Mouse (Mus musculus): ENCODE measurements around the gene Lrp1. TPM values are rescaled to one million over a fixed set of nuclear protein-coding genes. Genes with fewer than 3 reads are reported as not detected.

The Lrp1 gene
- polyA plus RNA-seq (2017; shearing (Covaris generic)): 1 to 10 TPM in 1 of 2 experiments, under 1 TPM in 1; 0.36 to 2.3 TPM

GRCm38 (mm10) chr10:127620406-127621190 lies at the start of gene Lrp1:
TSS of gene Lrp1 (minus strand) at chr10:127621148.

GRCm38 (mm10) chr10:127668093-127669050 lies 47.4 kb upstream of the Lrp1 start, which contains the start of gene Nab2:
TSS of gene Nab2 (minus strand) at chr10:127668568.

DNA sequence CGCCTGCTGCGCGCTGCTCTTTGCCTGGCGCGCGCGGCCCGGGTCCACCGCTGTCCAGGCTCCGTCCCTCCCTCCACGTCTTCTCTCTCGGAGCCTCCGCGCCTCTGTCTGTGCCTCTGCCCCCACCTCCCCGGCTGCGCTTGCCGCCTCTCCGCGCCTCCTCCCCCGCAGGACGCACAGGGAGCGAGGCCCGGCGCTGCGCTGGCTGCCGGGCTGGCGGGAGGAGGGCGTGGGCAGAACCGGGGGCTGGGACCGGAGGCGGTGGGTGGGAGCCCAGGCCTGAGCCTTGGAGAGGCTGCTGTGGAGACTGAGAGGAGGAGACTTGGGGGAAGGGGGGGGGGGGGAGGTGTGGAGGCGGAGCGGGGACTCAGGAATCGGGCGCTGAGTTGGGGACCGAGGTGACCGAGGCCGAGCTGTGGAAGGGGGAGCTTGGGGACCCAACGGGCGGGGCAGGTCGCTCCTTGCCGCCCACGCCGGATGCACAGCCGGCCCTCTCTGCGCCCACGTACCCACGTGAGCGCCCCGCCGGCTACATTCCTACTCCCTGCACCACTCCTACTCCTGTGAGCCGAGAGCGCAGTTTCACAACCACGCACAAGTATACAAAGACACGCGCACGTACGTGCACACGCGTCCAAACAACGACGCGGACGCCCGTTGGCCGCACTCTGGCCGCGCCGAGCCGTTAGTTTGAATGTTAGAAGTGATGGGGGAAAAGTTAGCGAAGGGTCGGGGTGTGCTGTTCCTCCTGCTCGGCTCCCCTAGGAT lies 45.7 kb upstream of the Lrp1 start, which contains the start of gene Nemp1:
Gene Nemp1 (plus strand): TSS at position 401 of the 768 bp plus-strand sequence.

GRCm38 (mm10) chr10:127642772-127643552 lies 22.0 kb upstream of the Lrp1 start, which contains the start of gene Stat6:
TSS of gene Stat6 (plus strand) at chr10:127642986.

GRCm38 (mm10) chr10:127534036-127534928 lies 86.7 kb downstream of the Lrp1 start, which contains the start of gene Nxph4:
TSS of gene Nxph4 (minus strand) at chr10:127534559.

DNA sequence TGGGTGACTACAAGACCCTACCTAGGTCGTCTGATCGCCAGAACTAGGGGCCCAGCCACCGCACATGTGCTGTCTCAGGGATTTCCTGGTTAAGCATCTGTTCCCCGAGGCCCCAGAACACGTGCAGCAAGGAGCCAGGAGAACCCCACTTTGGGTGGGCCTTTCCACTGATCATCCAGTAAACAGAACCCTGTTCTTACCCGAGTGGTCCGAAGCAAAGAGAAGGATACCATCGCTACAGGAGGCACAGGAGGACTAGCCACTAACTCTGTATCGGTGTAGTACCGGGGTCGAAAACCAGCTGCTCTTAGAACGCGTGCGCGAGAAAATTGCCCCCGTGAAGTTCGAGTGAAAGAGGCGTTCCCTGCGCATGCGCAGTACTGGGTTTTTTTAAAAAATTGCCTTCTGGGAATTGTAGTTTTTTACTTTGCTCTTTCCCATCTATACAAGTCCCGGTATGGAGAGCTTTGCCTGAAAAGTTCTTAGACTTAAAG lies 98.8 kb downstream of the Lrp1 start, which contains the start of gene Shmt2:
Gene Shmt2 (minus strand): TSS at position 357 of the 494 bp plus-strand sequence.

DNA sequence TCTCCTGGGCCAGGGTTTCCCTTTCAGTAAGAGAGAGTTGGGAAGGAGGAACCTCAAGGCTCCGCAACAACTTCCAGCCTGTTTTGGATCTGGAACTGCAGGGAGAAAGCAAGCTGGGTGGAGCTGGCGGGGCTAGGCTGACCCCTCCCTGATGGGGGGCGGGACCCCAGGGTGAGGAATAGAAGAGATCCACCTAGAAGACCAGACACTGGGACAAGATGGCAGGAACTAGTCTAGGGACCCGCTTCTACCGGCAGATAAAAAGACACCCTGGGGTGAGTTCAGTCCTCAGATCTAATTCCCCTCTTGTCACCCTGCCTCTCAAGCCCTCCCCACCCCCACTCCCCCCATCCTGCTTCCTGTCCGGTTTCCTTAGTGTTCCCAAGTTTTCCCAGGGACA lies 106.2 kb downstream of the Lrp1 start, which contains the start of gene Ndufa4l2:
Gene Ndufa4l2 (plus strand): TSS at position 204 of the 400 bp plus-strand sequence.

GRCm38 (mm10) chr10:127500894-127501893 lies 119.8 kb downstream of the Lrp1 start, which contains the start of gene Stac3:
TSS of gene Stac3 (plus strand) at chr10:127501686.

Other genes starting within 250 kb of the Lrp1 start
- gene R3hdm2, start 240.8 kb downstream of the Lrp1 start, polyA plus RNA-seq (2017; shearing (Covaris generic)): 10 to 100 TPM; 25.9 to 28.0 TPM
- gene Stac3, start 119.5 kb downstream of the Lrp1 start, polyA plus RNA-seq (2017; shearing (Covaris generic)): under 1 TPM in 1 of 2 experiments, not detected in 1; 0.58 TPM
- gene Ndufa4l2, start 106.2 kb downstream of the Lrp1 start, polyA plus RNA-seq (2017; shearing (Covaris generic)): not detected
- 10 to 100 TPM; 78.5 to 85.9 TPM for gene Shmt2, start 98.7 kb downstream of the Lrp1 start, polyA plus RNA-seq (2017; shearing (Covaris generic))
- under 1 TPM in 1 of 2 experiments, not detected in 1; 0.17 TPM for gene Nxph4, start 86.6 kb downstream of the Lrp1 start, polyA plus RNA-seq (2017; shearing (Covaris generic))
- 100 to 1,000 TPM; 207 to 235 TPM for gene Stat6, start 21.8 kb upstream of the Lrp1 start, polyA plus RNA-seq (2017; shearing (Covaris generic))
- 1 to 10 TPM; 7.2 to 9.8 TPM for gene Nemp1, start 45.8 kb upstream of the Lrp1 start, polyA plus RNA-seq (2017; shearing (Covaris generic))
- gene Nab2, start 47.4 kb upstream of the Lrp1 start, polyA plus RNA-seq (2017; shearing (Covaris generic)): 10 to 100 TPM; 64.6 to 67.1 TPM
- under 1 TPM; 0.23 to 0.54 TPM for gene Myo1a, start 84.0 kb upstream of the Lrp1 start, polyA plus RNA-seq (2017; shearing (Covaris generic))
- gene Tac2, start 103.3 kb upstream of the Lrp1 start, polyA plus RNA-seq (2017; shearing (Covaris generic)): 1 to 10 TPM in 1 of 2 experiments, under 1 TPM in 1; 0.48 to 2.2 TPM
- under 1 TPM; 0.64 to 0.82 TPM for gene Zbtb39, start 118.4 kb upstream of the Lrp1 start, polyA plus RNA-seq (2017; shearing (Covaris generic))
- under 1 TPM in 1 of 2 experiments, not detected in 1; 0.11 TPM for gene Gpr182, start 130.6 kb upstream of the Lrp1 start, polyA plus RNA-seq (2017; shearing (Covaris generic))
- under 1 TPM; 0.18 to 0.34 TPM for gene Rdh1, start 138.6 kb upstream of the Lrp1 start, polyA plus RNA-seq (2017; shearing (Covaris generic))
- gene Rdh16f1, start 138.6 kb upstream of the Lrp1 start, polyA plus RNA-seq (2017; shearing (Covaris generic)): 1 to 10 TPM in 1 of 2 experiments, not detected in 1; 1.1 TPM
- 1 to 10 TPM in 1 of 2 experiments, under 1 TPM in 1; 0.13 to 2.6 TPM for gene Rdh9, start 155.2 kb upstream of the Lrp1 start, polyA plus RNA-seq (2017; shearing (Covaris generic))
- gene Rdh16, start 180.0 kb upstream of the Lrp1 start, polyA plus RNA-seq (2017; shearing (Covaris generic)): under 1 TPM; 0.23 to 0.53 TPM
- gene Rdh19, start 228.8 kb upstream of the Lrp1 start, polyA plus RNA-seq (2017; shearing (Covaris generic)): under 1 TPM in 1 of 2 experiments, not detected in 1; 0.22 TPM
- not detected for gene Rdh16f2, start 245.3 kb upstream of the Lrp1 start, polyA plus RNA-seq (2017; shearing (Covaris generic))